Mouse (Mus musculus) intestine, postnatal 0 days (tissue): ENCODE data around the gene Eipr1. TPM values are rescaled to one million over a fixed set of nuclear protein-coding genes. Genes with fewer than 3 reads are reported as not detected.

Source experiments
- ATAC-seq: fragments of 200-750 bp; cut with Nextera tagmentation; 2 replicates; pipeline ENCODE4 v1.8.0; 2017; ENCODE audit warnings: mild to moderate bottlenecking, moderate TSS enrichment, moderate library complexity
- H3K27ac ChIP-seq: fragments of 300-500 bp; sonication (generic); 2 replicates; pipeline ENCODE4 v1.5.1; 2014; ENCODE audit warnings: mild to moderate bottlenecking, low read depth, low read length, moderate library complexity
- H3K27me3 ChIP-seq: fragments of 300-500 bp; sonication (generic); replicated peaks from 2 replicates; pipeline ENCODE4 v1.6.1; 2014; ENCODE audit warnings: low read length, mixed read lengths; ENCODE audit not compliant: control insufficient read depth, insufficient read depth
- H3K36me3 ChIP-seq: fragments of 300-500 bp; sonication (generic); 2 replicates; pipeline ENCODE4 v1.6.1; 2014; ENCODE audit warnings: mild to moderate bottlenecking, moderate library complexity; ENCODE audit not compliant: control insufficient read depth, insufficient read depth
- H3K4me1 ChIP-seq: fragments of 300-500 bp; sonication (generic); replicated peaks from 2 replicates; pipeline ENCODE4 v1.6.1; 2014; ENCODE audit warnings: antibody characterized with exemption, low read length, mixed read lengths; ENCODE audit not compliant: control insufficient read depth, insufficient read depth
- H3K4me2 ChIP-seq: fragments of 300-500 bp; sonication (generic); replicated peaks from 2 replicates; pipeline ENCODE4 v1.6.1; 2014; ENCODE audit warnings: low read depth, mild to moderate bottlenecking, moderate library complexity
- H3K4me3 ChIP-seq: fragments of 300-500 bp; sonication (generic); 2 replicates; pipeline ENCODE4 v1.5.1; 2014; ENCODE audit warnings: low read depth, low read length
- H3K9ac ChIP-seq: fragments of 300-500 bp; sonication (generic); 2 replicates; pipeline ENCODE4 v1.6.1; 2014; ENCODE audit warnings: mild to moderate bottlenecking, low read depth, low read length
- H3K9me3 ChIP-seq: fragments of 300-500 bp; sonication (generic); 2 replicates; pipeline ENCODE4 v1.6.1; 2016; ENCODE audit warnings: mixed run types; ENCODE audit not compliant: control insufficient read depth
- CTCF ChIP-seq: sonication (generic); IDR thresholded peaks from 2 replicates; pipeline ENCODE4 v1.5.1; 2016; ENCODE audit warnings: low read depth, mild to moderate bottlenecking, control low read depth, antibody characterized with exemption, moderate library complexity
- WGBS: fragments of 180-500 bp; shearing (Covaris S2); extraction: QIAGEN DNeasy Blood & Tissue Kit; methylation state at CpG from one replicate; pipeline ENCODE4 v1.1.7; 2014; 5-methylcytosine and 5-hydroxymethylcytosine counted together
- polyA plus RNA-seq: library from polyadenylated mRNA; unstranded; fragments of >200 nt; fragmentation: Nextera tagmentation; extraction: Ambion mirVana; gene quantifications from 2 replicates; pipeline ENCODE4 v1.2.1, GENCODE M21; 2015

Eipr1 gene
- polyA plus RNA-seq, 1 experiment from 2014 or later: 23.3 TPM

DNA sequence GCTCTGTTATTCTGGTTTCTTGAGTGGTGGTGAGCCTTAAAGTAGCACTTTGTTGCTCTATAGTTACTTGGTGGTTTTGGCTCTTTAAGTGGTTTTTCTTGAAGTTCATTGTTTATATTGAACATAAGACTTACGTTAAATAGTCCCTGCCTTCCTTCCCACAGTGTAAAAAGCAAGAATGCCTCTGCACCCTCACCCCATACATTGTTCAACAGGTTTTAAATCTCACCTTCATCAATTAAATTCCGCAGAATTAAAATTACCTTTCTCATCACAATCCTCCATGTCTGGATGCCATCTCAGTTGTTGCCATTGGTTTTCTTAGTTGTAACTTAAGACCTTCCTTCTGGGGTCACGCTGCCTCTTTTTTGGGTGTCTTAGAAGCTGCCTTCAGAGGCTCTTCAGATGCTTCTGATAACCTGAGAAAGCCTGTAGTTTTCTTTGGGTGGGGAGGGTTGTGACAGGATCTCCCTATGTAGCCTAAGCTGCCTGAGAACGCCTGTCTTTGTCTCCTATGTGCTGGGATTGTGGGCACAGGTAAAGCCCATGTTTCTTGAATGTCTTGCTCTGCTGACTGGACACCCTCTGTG, 57.3 kb downstream of the Eipr1 start:
- no peak overlapping the region for H3K9ac ChIP-seq
- H3K4me2 ChIP-seq: no peak overlapping the region
- H3K4me3 ChIP-seq: no peak overlapping the region
- no peaks in the 10 kb centered on the region for H3K36me3 ChIP-seq
- TF ChIP-seq CTCF: no peak
- no peak for ATAC-seq
- H3K9me3 ChIP-seq: no peaks in the 10 kb centered on the region
- no peak overlapping the region for H3K27ac ChIP-seq
- no peaks in the 10 kb centered on the region for H3K27me3 ChIP-seq
- 81% methylated on average over 4 of the region's 4 CpGs for WGBS
- H3K4me1 ChIP-seq: 0 out of 2 replicates have a peak, but pooled peaks cover 3% of the 10 kb centered on the region

DNA sequence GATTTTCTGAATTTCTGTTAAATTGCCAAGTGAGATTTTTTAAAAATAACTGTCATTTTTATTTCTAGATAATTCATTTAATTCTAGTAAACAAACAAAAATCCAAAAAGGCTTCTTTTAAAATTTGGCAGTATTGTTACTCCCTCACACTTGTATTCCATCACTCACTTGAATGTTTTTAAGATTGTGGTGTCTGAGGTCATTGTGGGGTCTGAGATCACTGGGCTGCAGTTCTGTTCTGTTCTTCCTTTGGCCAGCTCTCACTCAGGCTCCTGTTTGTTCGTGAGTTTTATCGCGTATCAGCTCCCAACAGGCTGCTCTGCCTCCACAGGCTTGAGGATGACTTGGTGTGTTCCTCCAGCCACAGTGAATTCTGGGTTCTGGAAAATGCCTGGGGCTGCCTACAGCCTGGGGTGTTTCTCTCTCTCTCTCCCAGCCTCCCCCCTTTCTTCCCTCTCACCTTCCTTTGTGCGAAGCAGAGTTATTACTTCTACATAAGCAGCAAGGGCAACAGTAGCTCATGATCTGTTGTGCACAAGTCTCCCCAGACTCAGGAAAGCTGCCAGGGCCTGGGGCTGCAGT, 58.2 kb downstream of the Eipr1 start:
- no peak overlapping the region for H3K9ac ChIP-seq
- 57% methylated on average over 4 of the region's 4 CpGs for WGBS
- ATAC-seq: no peak
- H3K27me3 ChIP-seq: no peaks in the 10 kb centered on the region
- no peak overlapping the region for H3K4me3 ChIP-seq
- H3K36me3 ChIP-seq: no peaks in the 10 kb centered on the region
- 0 out of 2 replicates have a peak, but pooled peaks cover 3% of the 10 kb centered on the region for H3K4me1 ChIP-seq
- H3K27ac ChIP-seq: no peak overlapping the region
- no peak for TF ChIP-seq CTCF
- H3K9me3 ChIP-seq: no peaks in the 10 kb centered on the region
- H3K4me2 ChIP-seq: no peak overlapping the region

DNA sequence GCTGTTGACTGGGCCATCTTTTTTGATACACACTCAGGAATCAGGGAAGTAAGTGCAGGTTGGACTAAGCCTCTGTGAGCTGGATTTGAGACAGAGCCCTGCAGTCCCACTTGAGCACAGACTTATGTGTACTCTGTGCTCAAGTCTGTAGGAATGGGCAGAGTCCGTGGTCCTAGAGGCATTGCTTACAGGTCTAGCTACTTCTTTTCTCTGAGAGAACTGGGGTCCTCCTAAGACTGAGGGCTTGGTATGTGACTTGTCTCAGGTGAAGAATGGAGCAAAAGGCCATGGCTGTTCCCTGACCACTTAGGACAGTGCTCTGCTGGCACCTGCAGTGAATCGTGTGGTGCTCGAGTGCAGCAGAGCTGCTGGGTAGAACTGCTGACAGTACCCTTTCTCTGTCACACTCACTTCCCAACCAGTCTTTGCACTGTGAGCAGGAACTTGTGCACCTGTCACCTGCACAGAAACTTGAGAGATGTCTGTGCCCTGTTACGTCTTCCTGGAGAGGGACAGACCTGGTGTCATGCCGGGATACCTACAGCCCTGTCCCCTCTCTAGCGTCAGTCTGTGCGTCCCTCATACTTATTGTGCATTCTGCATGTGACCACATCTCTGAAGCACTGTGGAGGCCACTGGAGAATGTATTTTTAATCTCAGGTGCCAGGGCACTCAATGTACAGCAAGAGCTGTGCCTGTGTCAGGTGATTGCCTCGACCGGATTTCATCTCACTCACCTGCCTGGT, 65.3 kb downstream of the Eipr1 start:
- no peak for ATAC-seq
- no peak overlapping the region for H3K4me3 ChIP-seq
- no peak overlapping the region for H3K4me2 ChIP-seq
- no peaks in the 10 kb centered on the region for H3K4me1 ChIP-seq
- H3K9me3 ChIP-seq: no peaks in the 10 kb centered on the region
- no peaks in the 10 kb centered on the region for H3K36me3 ChIP-seq
- WGBS: 61% methylated on average over 9 of the region's 9 CpGs
- H3K9ac ChIP-seq: no peak overlapping the region
- no peak overlapping the region for H3K27ac ChIP-seq
- no peaks in the 10 kb centered on the region for H3K27me3 ChIP-seq
- no peak for TF ChIP-seq CTCF

DNA sequence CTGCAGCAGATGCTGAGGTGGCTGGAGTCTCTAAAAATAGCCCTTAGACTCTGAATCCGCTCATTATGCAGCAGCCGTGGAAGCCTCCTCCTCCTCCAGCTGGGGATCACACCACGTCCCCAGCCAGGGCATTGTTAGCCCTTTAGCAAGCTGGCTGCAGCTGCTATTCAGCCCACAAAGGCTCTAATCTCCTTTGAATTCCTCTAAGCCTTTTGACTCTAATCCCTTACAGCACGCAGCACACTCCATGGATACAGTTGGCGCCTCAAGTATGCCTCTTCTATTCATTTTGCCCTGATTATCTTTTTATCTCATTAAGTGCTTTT, 65.8 kb downstream of the Eipr1 start:
- Histone ChIP-seq H3K9me3 (no peaks in the 10 kb centered on the region), H3K4me3 (no peak overlapping the region), H3K27me3 (no peaks in the 10 kb centered on the region), H3K4me1 (no peaks in the 10 kb centered on the region), H3K9ac (no peak overlapping the region), H3K4me2 (no peak overlapping the region), H3K27ac (no peak overlapping the region), H3K36me3 (no peaks in the 10 kb centered on the region)
- no peak for ATAC-seq
- TF ChIP-seq CTCF: no peak
- WGBS: 43% methylated on average over 5 of the region's 5 CpGs

DNA sequence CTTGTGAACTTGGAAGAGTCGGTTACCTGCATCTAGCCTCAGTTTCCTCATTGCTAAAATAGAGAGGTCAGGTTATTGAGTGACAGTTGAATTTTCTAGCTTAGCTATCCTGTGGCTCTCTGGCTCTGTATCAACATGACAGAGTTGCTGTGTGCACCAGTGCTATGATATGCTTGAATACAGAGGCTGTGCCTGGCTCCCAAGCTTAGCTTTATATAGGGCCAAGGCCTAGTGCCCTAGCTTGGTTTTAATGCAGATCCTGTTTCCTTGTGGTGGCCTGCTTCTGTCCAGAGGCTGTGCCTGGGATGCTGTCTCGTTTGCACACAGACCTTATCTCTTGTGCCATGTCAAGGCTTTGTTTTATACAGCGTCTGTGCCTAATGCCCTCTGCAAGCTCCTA, 66.3 kb downstream of the Eipr1 start:
- Histone ChIP-seq H3K9me3 (no peaks in the 10 kb centered on the region), H3K4me3 (no peak overlapping the region), H3K4me1 (no peaks in the 10 kb centered on the region), H3K9ac (no peak overlapping the region), H3K4me2 (no peak overlapping the region), H3K27ac (no peak overlapping the region), H3K27me3 (no peaks in the 10 kb centered on the region), H3K36me3 (no peaks in the 10 kb centered on the region)
- WGBS: 53% methylated on average over 3 of the region's 3 CpGs
- TF ChIP-seq CTCF: no peak
- no peak for ATAC-seq

DNA sequence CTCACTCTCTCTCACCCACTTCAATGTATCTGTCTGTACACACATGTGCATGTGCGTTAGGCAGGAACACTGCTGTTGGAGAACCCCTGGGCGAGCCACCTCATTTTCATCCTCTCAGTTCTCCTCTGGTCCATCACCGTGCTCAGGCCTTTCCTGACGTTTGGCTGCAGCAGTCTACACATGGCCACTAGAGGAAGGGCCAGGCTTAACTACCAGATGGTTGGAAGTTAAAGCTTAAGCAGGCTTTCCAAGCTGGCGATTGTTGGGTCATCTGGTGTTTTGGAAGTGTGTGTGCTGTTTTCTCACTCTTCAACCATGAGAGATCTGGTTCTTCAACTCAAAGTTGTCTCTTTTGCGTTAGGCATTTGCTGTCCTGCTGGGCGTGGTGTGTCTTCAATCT, 71.9 kb downstream of the Eipr1 start:
- no peaks in the 10 kb centered on the region for H3K36me3 ChIP-seq
- no peaks in the 10 kb centered on the region for H3K4me1 ChIP-seq
- no peak overlapping the region for H3K27ac ChIP-seq
- no peaks in the 10 kb centered on the region for H3K9me3 ChIP-seq
- no peak overlapping the region for H3K9ac ChIP-seq
- no peak overlapping the region for H3K4me2 ChIP-seq
- H3K27me3 ChIP-seq: no peaks in the 10 kb centered on the region
- ATAC-seq: no peak
- H3K4me3 ChIP-seq: no peak overlapping the region
- WGBS: 87% methylated on average over 7 of the region's 7 CpGs
- no peak for TF ChIP-seq CTCF
